Mouse (Mus musculus) hindbrain, embryonic 15.5 days (tissue): Measurements from ENCODE around the gene Slc5a10. TPM values are rescaled to one million over a fixed set of nuclear protein-coding genes. Genes with fewer than 3 reads are reported as not detected.

Experiments
- polyA plus RNA-seq: library from polyadenylated mRNA; unstranded; fragments of >200 nt; fragmentation: Nextera tagmentation; extraction: Ambion mirVana; gene quantifications from 2 replicates; pipeline ENCODE4 v1.2.1, GENCODE M21; 2015

Gene Slc5a10
- polyA plus RNA-seq, 1 experiment from 2014 or later, result not detected

Other genes with a start within 250 kb of the Slc5a10 start
- 42.2 and 49.7 TPM in 2 replicates for gene Mfap4, start 235.4 kb downstream of the Slc5a10 start, polyA plus RNA-seq
- gene Mapk7, start 226.4 kb downstream of the Slc5a10 start, polyA plus RNA-seq, result 71.1 and 74.8 TPM in 2 replicates
- 31.6 and 34.9 TPM in 2 replicates for gene B9d1, start 215.7 kb downstream of the Slc5a10 start, polyA plus RNA-seq
- 69.9 and 79.6 TPM in 2 replicates for gene Epn2, start 141.1 kb downstream of the Slc5a10 start, polyA plus RNA-seq
- 10.7 and 11.6 TPM in 2 replicates for gene Grap, start 67.6 kb downstream of the Slc5a10 start, polyA plus RNA-seq
- gene Fam83g, start 36.7 kb downstream of the Slc5a10 start, polyA plus RNA-seq, result 0.24 and 0.31 TPM in 2 replicates
- gene Prpsap2, start 41.3 kb upstream of the Slc5a10 start, polyA plus RNA-seq, result 49.7 and 52.0 TPM in 2 replicates
- gene Ulk2, start 134.2 kb upstream of the Slc5a10 start, polyA plus RNA-seq, result 38.2 and 41.8 TPM in 2 replicates
- gene Akap10, start 209.4 kb upstream of the Slc5a10 start, polyA plus RNA-seq, result 12.5 and 12.9 TPM in 2 replicates
- 10.2 and 13.7 TPM in 2 replicates for gene Specc1, start 235.9 kb upstream of the Slc5a10 start, polyA plus RNA-seq